ENCODE assay signal across 25 mouse cellular contexts in genomic region chr5:145462321-145462720, GRCm38 (mm10). TPM values are rescaled to one million over a fixed set of nuclear protein-coding genes. Genes with fewer than 3 reads are reported as not detected.
"Had no signal": no experiment of that assay in that cellular context is flagged by ENCODE, and none has a peak within 500 bp of the region (broad histone marks: within the 10 kb centered on the region; RNA-seq: fewer than 3 reads in every experiment).

No protein-coding gene starts in this region.

- DNase-seq: lung, adult 2 months; lung, postnatal 14 days; lung, postnatal 36 days; right cerebral cortex, postnatal 14 days; thymus, adult 2 months; thymus, postnatal 25 days; thymus, postnatal 4 days had no signal

- H3K9me3 ChIP-seq: stomach, embryonic 15.5 days had no signal

- H3K9ac ChIP-seq: lung, embryonic 15.5 days; midbrain, embryonic 13.5 days; midbrain, embryonic 15.5 days; neural tube, embryonic 12.5 days; stomach, embryonic 15.5 days had no signal

- H3K27ac ChIP-seq: lung, embryonic 15.5 days; macrophage; midbrain, embryonic 13.5 days; midbrain, embryonic 15.5 days; neural tube, embryonic 12.5 days; stomach, embryonic 15.5 days; stomach, postnatal 0 days had no signal

- H3K36me3 ChIP-seq: lung, embryonic 15.5 days; midbrain, embryonic 13.5 days; midbrain, embryonic 15.5 days; neural tube, embryonic 12.5 days; stomach, embryonic 15.5 days had no signal

- H3K4me2 ChIP-seq: lung, embryonic 15.5 days; midbrain, embryonic 11.5 days; midbrain, embryonic 13.5 days; midbrain, embryonic 15.5 days; neural tube, embryonic 12.5 days; stomach, embryonic 15.5 days had no signal

- ATAC-seq: lung, postnatal 0 days; midbrain, embryonic 13.5 days; midbrain, embryonic 15.5 days had no signal

- H3K4me1 ChIP-seq: lung, embryonic 15.5 days; megakaryocyte, embryonic 14.5 days; midbrain, embryonic 13.5 days; midbrain, embryonic 15.5 days; neural tube, embryonic 12.5 days; stomach, embryonic 15.5 days had no signal

- H3K4me3 ChIP-seq: lung, embryonic 15.5 days; megakaryocyte, embryonic 14.5 days; midbrain, embryonic 13.5 days; midbrain, embryonic 15.5 days; neural tube, embryonic 12.5 days; stomach, embryonic 15.5 days had no signal

- H3K27me3 ChIP-seq: lung, embryonic 15.5 days; megakaryocyte, embryonic 14.5 days; midbrain, embryonic 13.5 days; midbrain, embryonic 15.5 days; neural tube, embryonic 12.5 days; stomach, embryonic 15.5 days had no signal

RNA-seq across cellular contexts. Expression of gene Cyp3a16, which starts 7.2 kb away (rescaled TPM):
- total RNA-seq: megakaryocyte progenitor cell, adult 5-6 weeks; midbrain, postnatal 0 days; monocyte, adult 5-6 weeks; neutrophil, adult 5-6 weeks had no signal
- polyA plus RNA-seq: lung, adult 2 months; lung, embryonic 15.5 days; lung, postnatal 0 days; macrophage; midbrain, embryonic 11.5 days; midbrain, embryonic 13.5 days; midbrain, embryonic 15.5 days; midbrain, postnatal 0 days; neural tube, embryonic 12.5 days; neural tube, embryonic 14.5 days; spleen, adult 2 months; testis, adult 2 months; thymus, adult 2 months; urinary bladder, adult 2 months had no signal
